Mouse (Mus musculus): ENCODE results near the gene B4galt2. TPM values are rescaled to one million over a fixed set of nuclear protein-coding genes. Genes with fewer than 3 reads are reported as not detected.

The B4galt2 gene
- total RNA-seq, 2 experiments from 2014 or later, result 4.7 to 5.2 TPM

DNA sequence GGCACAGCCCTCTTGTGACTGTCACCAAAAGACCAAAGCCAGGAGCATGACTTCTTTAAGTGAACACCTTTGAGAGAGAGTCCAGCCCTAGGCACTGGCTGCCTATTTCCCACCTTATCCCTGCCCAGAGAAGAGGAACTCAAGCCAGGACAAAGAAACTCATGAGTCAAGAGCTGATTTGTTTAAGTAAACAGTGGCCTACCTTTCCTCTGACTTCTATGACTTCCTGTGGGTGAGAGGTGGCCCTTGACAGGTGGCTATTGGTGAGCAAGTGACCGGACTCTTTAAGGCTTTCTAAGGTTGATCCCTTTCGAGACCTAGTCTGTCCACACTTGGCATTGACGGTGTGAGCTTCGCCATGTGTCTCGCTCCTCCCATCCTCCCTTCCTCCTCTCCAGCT lies 42.5 kb downstream of the B4galt2 start:
- DNase-seq, result no peak
- intact Hi-C loops (cut with DNase I), result no loop called here

- DNase-seq, result no peak
- intact Hi-C loops (cut with DNase I), result loop anchor here (5.0 to 10.0 kb wide), 2 partner anchors 78 to 455 kb away; partner anchors contain the start of gene Ptprf
These were observed 43.9 kb downstream of the B4galt2 start for GRCm38 (mm10) chr4:117839366-117839765.

DNA sequence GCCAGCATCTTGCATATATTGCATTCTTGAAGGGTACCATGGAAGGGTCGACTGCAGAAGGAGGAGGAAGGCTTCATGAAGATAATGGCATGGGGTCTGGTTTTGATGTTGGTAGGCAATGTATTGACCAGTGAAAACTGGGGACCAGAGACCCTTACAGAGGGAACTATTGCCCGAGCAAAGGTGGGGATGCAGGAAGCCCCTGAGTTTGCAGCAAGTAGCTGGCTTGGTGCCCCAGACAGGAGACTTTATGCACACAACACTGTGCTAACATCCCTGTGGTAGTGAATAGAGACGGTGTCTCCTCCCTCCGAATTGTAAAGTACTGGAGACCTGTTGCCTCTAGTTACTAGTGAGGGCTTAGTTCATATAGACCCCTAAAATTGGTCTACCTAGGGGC lies 46.0 kb downstream of the B4galt2 start:
- intact Hi-C loops (cut with DNase I), result loop anchor here (5.0 to 10.0 kb wide), 2 partner anchors 80 to 458 kb away; partner anchors contain the start of gene Ptprf
- DNase-seq, result no peak

DNA sequence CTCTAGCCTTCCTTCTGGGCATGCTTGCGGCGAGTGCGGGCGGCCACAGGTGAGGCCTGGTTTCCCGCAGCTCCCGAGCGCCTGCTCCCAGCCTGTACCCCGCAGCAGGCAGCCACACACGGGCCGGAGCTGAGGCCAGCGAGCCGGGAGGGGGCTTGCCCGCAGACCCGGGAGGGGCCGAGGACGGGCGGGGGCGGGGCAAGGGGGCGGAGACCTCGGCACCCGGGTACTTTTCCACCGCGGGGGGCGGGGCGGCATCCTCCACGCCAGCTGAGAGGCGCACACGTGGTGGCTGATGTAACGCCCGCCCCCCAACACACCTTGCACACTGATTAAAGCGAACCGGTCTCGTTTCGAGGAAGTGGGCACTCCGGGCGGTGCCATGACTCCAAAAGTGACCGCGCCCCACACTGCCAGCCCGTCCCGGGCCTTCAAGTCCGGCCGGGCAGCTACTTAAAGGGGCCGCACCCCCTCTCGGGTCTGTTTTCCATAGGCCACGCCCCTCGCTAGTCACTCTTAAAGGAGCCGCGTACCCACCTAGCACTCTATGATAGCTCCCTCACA lies 47.0 kb downstream of the B4galt2 start:
- peak; percentile 83 to 92 for DNase-seq
- intact Hi-C loops (cut with DNase I), result loop anchor here (5.0 to 10.0 kb wide), 2 partner anchors 81 to 459 kb away; partner anchors contain the start of gene Ptprf

DNA sequence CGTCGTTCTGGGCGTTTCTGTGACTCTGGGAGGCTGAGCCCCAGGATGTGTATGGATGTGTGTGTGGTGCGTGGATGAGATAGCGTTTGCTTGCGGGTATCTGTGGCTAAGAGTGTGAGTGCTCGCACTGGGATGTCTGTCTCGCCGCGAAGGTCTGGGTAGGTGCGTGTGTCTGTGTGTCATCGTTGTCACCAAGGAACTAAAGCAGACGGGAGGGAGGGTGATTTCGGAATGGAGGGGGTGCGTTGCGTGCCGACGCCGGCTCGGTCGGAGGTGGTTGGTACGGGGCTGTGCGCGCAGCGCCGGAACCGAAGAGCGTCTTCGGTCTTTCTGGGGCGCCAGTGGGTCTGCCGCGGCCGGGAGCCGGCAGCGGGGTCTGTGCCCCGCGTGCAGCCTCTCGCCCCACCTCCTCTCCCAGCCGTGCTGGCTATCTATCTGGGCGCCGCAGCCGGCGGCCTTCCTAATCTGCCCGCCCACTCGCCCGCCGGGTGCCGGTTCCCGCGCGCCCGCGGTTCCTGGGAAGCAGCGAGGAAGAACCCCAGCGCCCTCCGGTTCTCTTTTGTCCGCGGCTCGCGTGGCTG lies 47.7 kb downstream of the B4galt2 start:
- no peak for DNase-seq
- intact Hi-C loops (cut with DNase I), result loop anchor here (5.0 to 10.0 kb wide), 2 partner anchors 82 to 459 kb away; partner anchors contain the start of gene Ptprf

GRCm38 (mm10) chr4:117834845-117835530 lies 48.3 kb downstream of the B4galt2 start:
- peak; percentile 64 to 70 for DNase-seq
- intact Hi-C loops (cut with DNase I), result loop anchor here (5.0 to 10.0 kb wide), 2 partner anchors 82 to 460 kb away; partner anchors contain the start of gene Ptprf

- intact Hi-C loops (cut with DNase I), result loop anchor here (10.0 kb wide), 1 partner anchor 460 kb away; the partner anchor contains the start of gene Ptprf
These were observed 48.8 kb downstream of the B4galt2 start, which contains the start of gene Slc6a9 for GRCm38 (mm10) chr4:117834457-117834844. Gene Slc6a9, plus strand, starts transcription at chr4:117834506.

GRCm38 (mm10) chr4:117831920-117832691 lies 51.2 kb downstream of the B4galt2 start:
- intact Hi-C loops (cut with DNase I), result loop anchor here (10.0 kb wide), 1 partner anchor 463 kb away; the partner anchor contains the start of gene Ptprf
- peak; percentile 24 to 27 for DNase-seq

More at GRCm38 (mm10) chr4:117834457-117834844, 48.8 kb downstream of the B4galt2 start, which contains the start of gene Slc6a9:
- DNase-seq, result no peak

- intact Hi-C loops (cut with DNase I), result loop anchor here (10.0 kb wide), 1 partner anchor 463 kb away; the partner anchor contains the start of gene Ptprf
These were observed 51.8 kb downstream of the B4galt2 start for GRCm38 (mm10) chr4:117831499-117831898.

DNA sequence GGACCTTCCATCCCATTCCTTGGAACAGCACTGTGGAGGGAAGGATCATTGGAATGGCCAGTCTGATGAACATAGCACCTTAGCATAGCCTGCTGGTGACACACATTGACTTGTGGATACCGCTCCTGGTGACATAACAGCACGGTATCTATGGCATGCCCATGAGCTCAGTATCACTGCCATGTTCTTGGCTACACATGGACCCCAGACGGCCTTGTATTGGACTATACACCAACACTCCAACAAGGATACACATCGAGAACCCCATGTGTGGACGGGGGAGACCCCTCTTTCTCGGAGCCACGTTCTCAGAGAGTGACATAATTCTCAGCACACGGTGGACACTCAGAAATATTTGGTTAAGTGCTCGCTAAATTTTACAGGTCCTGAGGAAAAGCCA lies 52.5 kb downstream of the B4galt2 start:
- intact Hi-C loops (cut with DNase I), result loop anchor here (10.0 kb wide), 1 partner anchor 464 kb away; the partner anchor contains the start of gene Ptprf
- no peak for DNase-seq

More at GRCm38 (mm10) chr4:117831499-117831898, 51.8 kb downstream of the B4galt2 start:
- no peak for DNase-seq

- peak; percentile 69 to 82 for DNase-seq
- intact Hi-C loops (cut with DNase I), result loop anchor here (10.0 kb wide), 1 partner anchor 465 kb away; the partner anchor contains the start of gene Ptprf
These were observed 53.1 kb downstream of the B4galt2 start for GRCm38 (mm10) chr4:117830124-117830551.

- intact Hi-C loops (cut with DNase I), result loop anchor here (1.0 to 10.0 kb wide), 4 partner anchors 29 to 465 kb away; partner anchors contain the start of gene Ptprf
- DNase-seq, result peak; percentile 72 to 76
These were observed 53.8 kb downstream of the B4galt2 start for GRCm38 (mm10) chr4:117829260-117830123.

DNA sequence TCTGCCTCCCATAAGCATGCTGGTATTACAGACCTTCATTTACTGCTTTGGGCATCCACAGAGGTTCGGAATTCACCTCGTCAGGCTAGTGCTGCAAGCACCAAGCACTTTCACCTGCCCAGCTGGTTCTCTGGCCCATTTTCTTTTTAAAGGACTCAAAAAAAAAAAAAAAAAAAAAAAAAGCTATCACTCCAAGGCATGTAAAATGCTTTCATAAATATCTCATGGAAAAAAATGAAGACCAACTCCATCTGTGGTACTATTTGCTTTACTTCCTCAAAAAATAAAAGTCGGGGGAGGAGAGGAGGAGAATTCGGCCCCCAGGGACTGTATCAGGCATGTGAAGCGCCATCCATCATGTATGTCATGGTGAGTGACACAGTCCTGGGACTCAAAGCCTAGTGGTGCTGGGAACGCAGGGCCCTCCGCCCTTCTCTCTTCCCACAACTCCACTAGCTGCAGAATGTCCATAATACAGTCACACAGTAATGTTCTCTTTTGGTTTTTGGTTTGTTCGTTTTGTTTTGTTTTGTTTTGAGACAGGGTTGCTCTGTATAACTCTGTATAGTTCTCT lies 54.6 kb downstream of the B4galt2 start:
- DNase-seq, result no peak
- intact Hi-C loops (cut with DNase I), result loop anchor here (1.0 to 2.0 kb wide), 3 partner anchors 30 to 255 kb away; no protein-coding TSS in a partner anchor

Other genes starting within 250 kb of the B4galt2 start
- 10 to 100 TPM; 18.2 to 20.3 TPM for gene Dmap1, start 201.2 kb downstream of the B4galt2 start, total RNA-seq (2021)
- gene Gm12845, start 159.1 kb downstream of the B4galt2 start, total RNA-seq (2021), result not detected
- not detected for gene Klf17, start 117.8 kb downstream of the B4galt2 start, total RNA-seq (2021)
- gene Slc6a9, start 49.0 kb downstream of the B4galt2 start, total RNA-seq (2021), result 1 to 10 TPM; 4.3 to 4.7 TPM
- gene Ccdc24, start 10.9 kb downstream of the B4galt2 start, total RNA-seq (2021), result under 1 TPM; 0.08 to 0.33 TPM
- 100 to 1,000 TPM; 116 to 120 TPM for gene Atp6v0b, start 3.8 kb upstream of the B4galt2 start, total RNA-seq (2021)
- gene Dph2, start 8.5 kb upstream of the B4galt2 start, total RNA-seq (2021), result 1 to 10 TPM; 2.9 to 5.0 TPM
- gene Ipo13, start 31.5 kb upstream of the B4galt2 start, total RNA-seq (2021), result 10 to 100 TPM; 74.0 to 80.7 TPM
- under 1 TPM in 1 of 2 experiments, not detected in 1; 0.30 TPM for gene Artn, start 46.3 kb upstream of the B4galt2 start, total RNA-seq (2021)